Mouse (Mus musculus) midbrain, embryonic 10.5 days (tissue): Measurements from ENCODE around the gene Sult4a1. TPM values are rescaled to one million over a fixed set of nuclear protein-coding genes. Genes with fewer than 3 reads are reported as not detected.

Experiments used
- DNase-seq: peaks from one replicate; pipeline ENCODE4 v3.0.0-alpha.2; 2017; ENCODE audit warnings: low spot score
- H3K27ac ChIP-seq: fragments of 300-500 bp; sonication (generic); replicated peaks from 2 replicates; pipeline ENCODE4 v1.5.1; 2016; ENCODE audit warnings: mild to moderate bottlenecking
- H3K27me3 ChIP-seq: fragments of 300-500 bp; sonication (generic); 2 replicates; pipeline ENCODE4 v1.6.1; 2016; ENCODE audit warnings: low read depth, mild to moderate bottlenecking; ENCODE audit not compliant: poor library complexity, severe bottlenecking
- H3K36me3 ChIP-seq: fragments of 300-500 bp; sonication (generic); 2 replicates; pipeline ENCODE4 v1.6.1; 2016; ENCODE audit warnings: mild to moderate bottlenecking, moderate library complexity
- H3K4me1 ChIP-seq: fragments of 300-500 bp; sonication (generic); 2 replicates; pipeline ENCODE4 v1.6.1; 2016
- H3K4me3 ChIP-seq: fragments of 300-500 bp; sonication (generic); 2 replicates; pipeline ENCODE4 v1.5.1; 2016; ENCODE audit warnings: mild to moderate bottlenecking, moderate library complexity
- H3K9me3 ChIP-seq: fragments of 300-500 bp; sonication (generic); replicated peaks from 2 replicates; pipeline ENCODE4 v1.6.1; 2016; ENCODE audit warnings: mild to moderate bottlenecking
- WGBS: fragments of 180-500 bp; shearing (Covaris S2); methylation state at CpG from one replicate; pipeline ENCODE4 v1.1.7; 2016; 5-methylcytosine and 5-hydroxymethylcytosine counted together
- polyA plus RNA-seq: library from polyadenylated mRNA; unstranded; fragments of >200 nt; fragmentation: Nextera tagmentation; extraction: Ambion mirVana; gene quantifications from 2 replicates; pipeline ENCODE4 v1.2.1, GENCODE M21; 2016

Sult4a1 gene
- polyA plus RNA-seq, 1 experiment from 2014 or later: 11.2 TPM

GRCm38 (mm10) chr15:84086364-84086763, 19.2 kb downstream of the Sult4a1 start:
- Histone ChIP-seq H3K4me1 (peaks cover 7% of the 10 kb centered on the region; the same call in 1 of the 2 replicates), H3K4me3 (no peak overlapping the region), H3K27me3 (no peaks in the 10 kb centered on the region), H3K36me3 (no peaks in the 10 kb centered on the region), H3K9me3 (no peaks in the 10 kb centered on the region), H3K27ac (no peak overlapping the region)
- DNase-seq: no peak
- 50% methylated on average over 12 of the region's 12 CpGs for WGBS

DNA sequence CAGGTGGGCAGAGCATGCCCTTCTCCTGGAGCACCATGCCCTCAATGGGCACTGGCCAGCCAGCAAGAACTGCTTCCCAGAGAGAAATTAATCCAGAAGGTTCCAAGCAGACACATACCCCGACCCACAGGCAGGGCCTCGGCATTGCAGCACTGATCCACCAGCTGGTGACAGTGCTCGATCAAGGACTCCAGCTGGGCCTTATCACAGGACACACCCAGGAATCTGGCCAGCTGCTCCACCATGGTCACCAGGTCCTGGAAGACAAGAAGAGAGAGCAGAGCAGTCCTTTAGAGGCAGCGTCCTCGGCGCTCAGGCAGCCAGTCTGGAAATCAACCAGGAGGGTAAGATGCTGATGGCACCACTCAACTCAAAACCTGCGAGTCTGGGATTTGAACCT, 25.5 kb downstream of the Sult4a1 start:
- Histone ChIP-seq H3K36me3 (no peaks in the 10 kb centered on the region), H3K4me3 (no peak overlapping the region), H3K9me3 (no peaks in the 10 kb centered on the region), H3K4me1 (peaks cover 7% of the 10 kb centered on the region), H3K27me3 (peaks cover 18% of the 10 kb centered on the region), H3K27ac (no peak overlapping the region; the same call in 1 of the 2 replicates)
- 85% methylated on average over 7 of the region's 7 CpGs for WGBS
- DNase-seq: no peak

DNA sequence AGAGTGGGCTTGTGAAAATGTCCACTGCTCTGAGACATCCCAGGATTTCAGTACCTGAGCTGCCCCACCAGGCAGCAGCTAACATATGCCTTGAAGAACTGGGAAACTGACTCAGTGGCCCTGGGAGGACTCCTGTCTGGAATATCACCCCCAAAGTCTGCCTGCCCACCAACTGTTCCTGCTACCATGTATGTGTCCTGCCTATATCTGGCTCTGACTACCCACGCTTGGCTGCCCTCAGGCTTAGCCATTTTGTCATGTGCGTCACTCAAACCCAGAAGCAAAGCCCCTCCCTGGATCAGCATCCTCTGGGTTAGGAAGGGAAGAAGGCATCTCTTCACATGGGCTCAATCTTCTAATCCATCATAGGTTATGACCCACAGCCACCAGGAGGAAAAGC, 26.0 kb downstream of the Sult4a1 start:
- DNase-seq: no peak
- peaks cover 12% of the 10 kb centered on the region for H3K4me1 ChIP-seq
- H3K27ac ChIP-seq: no peak overlapping the region; the same call in 1 of the 2 replicates
- H3K9me3 ChIP-seq: no peaks in the 10 kb centered on the region
- peaks cover 24% of the 10 kb centered on the region for H3K27me3 ChIP-seq
- H3K4me3 ChIP-seq: no peak overlapping the region
- 90% methylated on average over 2 of the region's 2 CpGs for WGBS
- H3K36me3 ChIP-seq: no peaks in the 10 kb centered on the region

DNA sequence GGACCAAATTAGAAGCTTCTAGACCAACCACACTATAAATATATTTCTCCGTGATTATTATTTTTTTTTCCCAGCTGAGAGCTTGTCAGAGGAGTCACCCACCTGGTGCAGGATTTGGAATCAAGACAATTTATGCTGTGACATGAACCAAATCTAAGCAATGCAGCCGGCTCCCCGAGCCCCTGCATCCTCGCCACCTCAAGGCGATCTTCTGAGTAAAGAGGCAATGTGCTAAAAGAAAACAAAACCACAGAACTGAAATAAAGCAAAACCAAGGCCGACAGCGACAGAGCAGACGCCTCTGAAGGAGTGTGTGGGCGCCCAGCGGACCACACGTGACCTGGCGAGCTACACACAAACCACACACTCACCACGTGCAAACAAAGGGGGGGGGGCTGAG, 26.9 kb downstream of the Sult4a1 start:
- Histone ChIP-seq H3K4me1 (peaks cover 19% of the 10 kb centered on the region), H3K4me3 (no peak overlapping the region), H3K27me3 (peaks cover 30% of the 10 kb centered on the region), H3K27ac (no peak overlapping the region), H3K9me3 (no peaks in the 10 kb centered on the region), H3K36me3 (no peaks in the 10 kb centered on the region)
- DNase-seq: no peak
- 87% methylated on average over 13 of the region's 13 CpGs for WGBS

DNA sequence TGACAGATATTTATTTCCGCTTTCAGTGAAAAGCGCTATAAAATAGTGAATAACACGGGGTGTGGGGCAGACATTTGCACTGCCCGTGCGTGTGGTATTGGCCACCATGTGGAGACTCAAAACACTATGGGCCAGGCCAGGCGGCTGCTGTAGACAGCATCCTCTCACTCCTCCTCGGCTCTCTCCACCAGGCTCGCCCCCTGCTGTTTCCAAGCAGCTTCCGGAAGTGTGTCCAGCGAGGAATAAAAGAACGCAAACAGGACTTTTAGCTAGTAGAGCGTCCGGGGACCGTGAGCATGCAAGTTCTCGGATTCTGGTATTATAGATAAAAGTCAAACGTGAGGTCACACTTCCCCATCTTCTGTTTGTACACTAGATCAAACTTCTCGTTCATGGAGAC, 28.4 kb downstream of the Sult4a1 start:
- H3K9me3 ChIP-seq: no peaks in the 10 kb centered on the region
- peaks cover 45% of the 10 kb centered on the region for H3K27me3 ChIP-seq
- H3K36me3 ChIP-seq: no peaks in the 10 kb centered on the region
- DNase-seq: no peak
- WGBS: 62% methylated on average over 17 of the region's 17 CpGs
- no peak overlapping the region for H3K4me3 ChIP-seq
- peaks cover 33% of the 10 kb centered on the region for H3K4me1 ChIP-seq
- no peak overlapping the region for H3K27ac ChIP-seq

DNA sequence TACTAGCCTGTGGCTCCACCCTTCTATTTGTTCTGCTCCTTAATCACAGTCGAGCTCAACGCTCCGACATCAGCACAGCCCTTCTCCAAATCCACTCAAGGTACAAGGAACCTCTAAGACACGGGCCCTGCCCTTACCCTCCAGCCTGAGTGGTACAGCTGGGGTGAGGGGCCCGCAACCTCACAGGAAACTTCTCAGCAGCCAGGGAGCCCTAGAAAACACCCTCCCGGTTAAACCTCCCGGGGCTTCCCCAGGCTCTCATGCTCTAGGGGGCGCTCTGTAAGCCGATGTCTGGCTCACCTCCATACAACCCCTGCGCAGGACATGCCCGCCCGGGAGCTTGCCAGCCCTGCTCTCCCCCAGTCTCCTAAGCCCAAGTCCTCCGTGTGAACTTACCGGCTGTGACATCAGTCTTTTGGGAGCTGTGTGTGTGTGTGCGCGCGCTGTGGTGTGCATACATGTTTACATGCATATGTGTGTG, 30.8 kb downstream of the Sult4a1 start:
- Histone ChIP-seq H3K27ac (peak overlapping the region; percentile 67), H3K36me3 (no peaks in the 10 kb centered on the region), H3K9me3 (no peaks in the 10 kb centered on the region), H3K4me3 (peak overlapping the region; percentile 43), H3K27me3 (peaks cover 69% of the 10 kb centered on the region), H3K4me1 (peaks cover 38% of the 10 kb centered on the region)
- peak; percentile 54 for DNase-seq
- WGBS: 14% methylated on average over 17 of the region's 17 CpGs

- peaks cover 76% of the 10 kb centered on the region for H3K27me3 ChIP-seq
- H3K4me3 ChIP-seq: peak overlapping the region; percentile 43
- DNase-seq: peak; percentile 81
- H3K9me3 ChIP-seq: no peaks in the 10 kb centered on the region
- no peaks in the 10 kb centered on the region for H3K36me3 ChIP-seq
- H3K27ac ChIP-seq: peak overlapping the region; percentile 67
- 10% methylated on average over 15 of the region's 15 CpGs for WGBS
- peaks cover 43% of the 10 kb centered on the region for H3K4me1 ChIP-seq
Measured at GRCm38 (mm10) chr15:84073911-84074704, 31.4 kb downstream of the Sult4a1 start.

DNA sequence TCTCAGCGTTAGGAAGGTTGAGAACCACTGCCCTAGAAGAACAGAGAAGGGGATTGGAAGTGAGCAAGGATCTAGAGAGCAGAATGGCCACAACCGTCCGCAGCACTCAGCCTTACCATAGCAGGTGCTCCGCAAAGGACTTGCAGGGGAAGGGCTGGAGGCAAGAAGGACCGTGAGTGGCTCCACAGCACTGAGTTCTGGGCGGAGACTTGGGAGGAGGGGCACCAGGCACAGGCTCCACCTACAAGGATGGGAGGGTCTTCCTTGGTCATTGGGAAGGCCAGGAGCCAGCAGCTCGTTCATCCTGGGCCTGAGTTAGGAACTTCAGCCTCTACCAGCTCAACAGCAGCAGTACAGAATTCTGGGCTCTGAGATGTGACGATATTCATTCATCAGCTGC, 32.5 kb downstream of the Sult4a1 start:
- no peaks in the 10 kb centered on the region for H3K9me3 ChIP-seq
- no peak overlapping the region for H3K4me3 ChIP-seq
- H3K27me3 ChIP-seq: peaks cover 86% of the 10 kb centered on the region
- H3K27ac ChIP-seq: no peak overlapping the region
- no peak for DNase-seq
- 19% methylated on average over 8 of the region's 8 CpGs for WGBS
- no peaks in the 10 kb centered on the region for H3K36me3 ChIP-seq
- H3K4me1 ChIP-seq: peaks cover 49% of the 10 kb centered on the region

DNA sequence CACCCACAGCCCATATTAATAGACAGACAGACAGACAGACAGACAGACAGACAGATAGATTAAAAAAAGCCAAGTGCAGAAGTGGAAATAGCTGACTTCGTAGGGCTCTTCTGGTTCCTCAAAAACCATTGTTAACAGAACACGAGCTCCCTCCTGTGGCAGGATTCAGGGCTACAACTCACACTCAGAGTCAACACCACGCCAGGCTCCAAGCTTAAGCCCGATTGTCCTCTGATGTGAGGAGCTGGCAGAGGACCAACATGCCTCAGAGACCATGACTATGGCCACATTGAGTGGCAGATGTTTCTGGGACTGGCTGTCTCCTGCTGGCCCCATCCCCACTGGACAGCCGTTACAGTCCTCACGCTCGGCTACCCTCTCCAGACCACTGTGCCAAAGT, 33.3 kb downstream of the Sult4a1 start:
- peaks cover 49% of the 10 kb centered on the region for H3K4me1 ChIP-seq
- peaks cover 95% of the 10 kb centered on the region for H3K27me3 ChIP-seq
- no peak overlapping the region for H3K27ac ChIP-seq
- 31% methylated on average over 7 of the region's 7 CpGs for WGBS
- H3K4me3 ChIP-seq: no peak overlapping the region
- H3K36me3 ChIP-seq: no peaks in the 10 kb centered on the region
- H3K9me3 ChIP-seq: no peaks in the 10 kb centered on the region
- DNase-seq: peak; percentile 74

DNA sequence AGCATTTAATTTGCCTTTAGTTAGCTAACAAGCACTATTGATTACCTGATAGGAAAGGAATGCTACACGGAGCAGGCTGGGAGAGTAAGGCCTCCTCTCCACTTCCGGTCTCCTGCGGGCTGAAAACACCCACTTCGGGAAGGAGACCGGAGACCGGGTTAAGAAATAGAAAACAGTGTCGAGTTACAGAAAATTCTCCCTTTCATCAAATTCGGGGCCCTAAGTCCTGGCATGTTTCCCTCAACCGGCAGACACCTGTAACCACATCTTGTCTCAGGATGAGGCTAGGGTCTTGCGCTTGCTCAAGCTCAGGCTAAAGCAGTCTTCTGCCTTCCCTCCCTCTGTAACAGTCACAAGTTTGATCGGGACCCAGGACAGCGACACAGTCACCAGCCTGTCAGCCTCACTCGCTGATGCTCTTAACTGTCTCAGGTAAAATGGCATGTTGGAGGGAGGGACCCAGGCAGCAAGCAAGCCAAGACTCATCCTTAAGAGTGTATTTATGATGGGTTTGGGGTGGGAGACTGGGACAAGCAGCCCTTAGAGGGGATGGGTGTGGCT, 35.4 kb downstream of the Sult4a1 start:
- 5% methylated on average over 13 of the region's 13 CpGs for WGBS
- peak overlapping the region; percentile 23 for H3K4me3 ChIP-seq

DNA sequence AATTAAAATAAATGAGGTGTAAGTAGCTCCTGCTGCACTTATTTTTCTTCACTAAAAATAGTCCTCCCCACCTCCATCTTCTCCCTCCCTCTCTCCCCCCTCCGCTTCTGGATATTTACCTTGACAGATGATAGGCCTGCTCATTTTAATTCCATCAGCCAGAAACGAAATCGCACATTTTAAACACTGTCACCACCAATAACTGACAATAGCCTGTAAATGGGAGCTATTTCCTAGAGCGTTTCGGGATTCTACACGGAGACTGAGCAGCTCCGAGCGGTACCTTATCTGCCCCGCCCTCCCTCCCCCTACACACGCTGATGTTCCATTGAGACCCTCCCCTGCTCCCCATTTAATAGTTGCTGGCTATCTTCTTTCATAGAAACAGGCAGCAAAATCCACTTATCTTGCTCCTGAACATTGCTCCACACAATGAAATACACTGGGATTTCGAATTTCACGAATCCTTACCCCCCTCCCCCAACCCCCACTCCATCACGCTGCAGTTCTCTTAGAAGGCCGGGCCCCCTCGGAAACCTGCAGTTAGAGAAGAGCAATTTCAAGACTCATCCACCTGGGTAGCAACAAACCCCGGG, 36.0 kb downstream of the Sult4a1 start:
- peaks cover 95% of the 10 kb centered on the region for H3K27me3 ChIP-seq
- H3K4me1 ChIP-seq: peaks cover 50% of the 10 kb centered on the region
- H3K4me3 ChIP-seq: peak overlapping the region; percentile 23
- 12% methylated on average over 16 of the region's 16 CpGs for WGBS
- H3K27ac ChIP-seq: no peak overlapping the region
- DNase-seq: no peak
- no peaks in the 10 kb centered on the region for H3K36me3 ChIP-seq
- H3K9me3 ChIP-seq: peaks cover 6% of the 10 kb centered on the region

More for the DNA sequence above, 35.4 kb downstream of the Sult4a1 start:
- H3K9me3 ChIP-seq: peaks cover 6% of the 10 kb centered on the region
- peaks cover 51% of the 10 kb centered on the region for H3K4me1 ChIP-seq
- peaks cover 95% of the 10 kb centered on the region for H3K27me3 ChIP-seq
- H3K36me3 ChIP-seq: no peaks in the 10 kb centered on the region
- DNase-seq: no peak
- no peak overlapping the region for H3K27ac ChIP-seq

GRCm38 (mm10) chr15:84065701-84066100, 39.9 kb downstream of the Sult4a1 start:
- H3K36me3 ChIP-seq: no peaks in the 10 kb centered on the region
- no peak overlapping the region for H3K27ac ChIP-seq
- H3K9me3 ChIP-seq: peaks cover 6% of the 10 kb centered on the region
- DNase-seq: no peak
- no peak overlapping the region for H3K4me3 ChIP-seq
- H3K4me1 ChIP-seq: peaks cover 29% of the 10 kb centered on the region
- peaks cover 70% of the 10 kb centered on the region for H3K27me3 ChIP-seq
- 67% methylated on average over 4 of the region's 4 CpGs for WGBS

GRCm38 (mm10) chr15:84065140-84065539, 40.4 kb downstream of the Sult4a1 start, which contains the start of gene Efcab6:
Gene Efcab6 (minus strand): TSS chr15:84065379.
- Histone ChIP-seq H3K36me3 (no peaks in the 10 kb centered on the region), H3K9me3 (peaks cover 6% of the 10 kb centered on the region), H3K27me3 (peaks cover 64% of the 10 kb centered on the region), H3K4me3 (peak within 1 kb of the TSS; percentile 58), H3K4me1 (peaks cover 25% of the 10 kb centered on the region), H3K27ac (peak within 1 kb of the TSS; percentile 49)
- 2% methylated on average over 29 of the region's 29 CpGs for WGBS
- peak; percentile 71 for DNase-seq
